Mouse (Mus musculus) liver, embryonic 14.5 days (tissue): Measurements from ENCODE around the gene Anapc10. TPM values are rescaled to one million over a fixed set of nuclear protein-coding genes. Genes with fewer than 3 reads are reported as not detected.
"Not testable (repeated sequence)": the region's sequence is repeated elsewhere in the genome, so short reads cannot be mapped to it uniquely, and the experiment has no call there.

ENCODE experiments used
- ATAC-seq: fragments of 200-750 bp; cut with Nextera tagmentation; 2 replicates; pipeline ENCODE4 v1.8.0; 2017; ENCODE audit warnings: moderate number of reproducible peaks, mild to moderate bottlenecking, moderate library complexity; ENCODE audit not compliant: insufficient read depth
- DNase-seq, 3 experiments: peaks; one replicate each; pipeline ENCODE4 v3.0.0-alpha.2; 2012 to 2013; ENCODE audit warnings: low read depth in 3 of 3, low spot score in 3 of 3
- H3K27ac ChIP-seq: fragments of 300-500 bp; sonication (generic); 2 replicates; pipeline ENCODE4 v1.5.1; 2014; ENCODE audit warnings: moderate library complexity, mild to moderate bottlenecking, control low read depth, inconsistent platforms
- H3K27me3 ChIP-seq: fragments of 300-500 bp; sonication (generic); 2 replicates; pipeline ENCODE4 v1.6.1; 2014; ENCODE audit warnings: mild to moderate bottlenecking, low read length, moderate library complexity; ENCODE audit not compliant: control insufficient read depth, insufficient read depth
- H3K36me3 ChIP-seq: fragments of 300-500 bp; sonication (generic); replicated peaks from 2 replicates; pipeline ENCODE4 v1.6.1; 2014; ENCODE audit warnings: low read depth; ENCODE audit not compliant: control insufficient read depth, insufficient read depth
- H3K4me1 ChIP-seq, 2 experiments: fragments of 200-500 bp in 1 of 2; fragments of 300-500 bp in 1 of 2; sonication (generic) in 1 of 2; replicated peaks; 2 replicates each; pipeline ENCODE4 v1.6.1; 2012 to 2014; ENCODE audit warnings: antibody characterized with exemption in 1 of 2, inconsistent platforms in 1 of 2, low read length in 1 of 2; ENCODE audit not compliant: control insufficient read depth in 2 of 2, insufficient read depth in 2 of 2
- H3K4me2 ChIP-seq: fragments of 300-500 bp; sonication (generic); 2 replicates; pipeline ENCODE4 v1.6.1; 2014; ENCODE audit warnings: low read depth, mild to moderate bottlenecking, control low read depth, moderate library complexity
- H3K4me3 ChIP-seq, 2 experiments: fragments of 200-500 bp in 1 of 2; fragments of 300-500 bp in 1 of 2; sonication (generic) in 1 of 2; 2 replicates each; pipeline ENCODE4 v1.5.1; 2012 to 2014; ENCODE audit warnings: low read depth in 2 of 2, low read length in 2 of 2, mild to moderate bottlenecking in 2 of 2, control low read depth in 1 of 2, inconsistent platforms in 1 of 2, moderate library complexity in 1 of 2; ENCODE audit not compliant: insufficient read depth in 1 of 2
- H3K9ac ChIP-seq: fragments of 300-500 bp; sonication (generic); replicated peaks from 2 replicates; pipeline ENCODE4 v1.6.1; 2014; ENCODE audit warnings: mild to moderate bottlenecking, control low read depth, moderate library complexity
- H3K9me3 ChIP-seq: fragments of 300-500 bp; sonication (generic); 2 replicates; pipeline ENCODE4 v1.6.1; 2016; ENCODE audit warnings: low read length, mixed read lengths; ENCODE audit not compliant: control insufficient read depth
- CTCF ChIP-seq: IDR thresholded peaks from 2 replicates; pipeline ENCODE4 v1.5.1; 2016; ENCODE audit warnings: antibody characterized with exemption, low read depth, control low read depth
- EP300 ChIP-seq: IDR thresholded peaks from 2 replicates; pipeline ENCODE4 v1.6.1; 2016; ENCODE audit warnings: antibody characterized with exemption, low read depth
- WGBS: fragments of 180-500 bp; shearing (Covaris S2); extraction: QIAGEN DNeasy Blood & Tissue Kit; methylation state at CpG from one replicate; pipeline ENCODE4 v1.1.7; 2014; ENCODE audit not compliant: insufficient replicate concordance; 5-methylcytosine and 5-hydroxymethylcytosine counted together
- polyA plus RNA-seq, 2 experiments: library from polyadenylated mRNA; depleted of rRNA in 1 of 2; stranded (reverse) in 1 of 2; unstranded in 1 of 2; fragments of >200 nt; fragmentation: Nextera tagmentation in 1 of 2; extraction: Ambion mirVana in 1 of 2; gene quantifications; 2 replicates each; pipeline versions ENCODE4 v1.2.1 to v1.2.3; 2012 to 2014

The Anapc10 gene
- 1.4 and 3.7 TPM in 2 replicates for polyA plus RNA-seq (2012; rRNA removed)
- polyA plus RNA-seq (2014; fragmentation: Nextera tagmentation; extraction: Ambion mirVana) = 16.7 and 19.7 TPM in 2 replicates

DNA sequence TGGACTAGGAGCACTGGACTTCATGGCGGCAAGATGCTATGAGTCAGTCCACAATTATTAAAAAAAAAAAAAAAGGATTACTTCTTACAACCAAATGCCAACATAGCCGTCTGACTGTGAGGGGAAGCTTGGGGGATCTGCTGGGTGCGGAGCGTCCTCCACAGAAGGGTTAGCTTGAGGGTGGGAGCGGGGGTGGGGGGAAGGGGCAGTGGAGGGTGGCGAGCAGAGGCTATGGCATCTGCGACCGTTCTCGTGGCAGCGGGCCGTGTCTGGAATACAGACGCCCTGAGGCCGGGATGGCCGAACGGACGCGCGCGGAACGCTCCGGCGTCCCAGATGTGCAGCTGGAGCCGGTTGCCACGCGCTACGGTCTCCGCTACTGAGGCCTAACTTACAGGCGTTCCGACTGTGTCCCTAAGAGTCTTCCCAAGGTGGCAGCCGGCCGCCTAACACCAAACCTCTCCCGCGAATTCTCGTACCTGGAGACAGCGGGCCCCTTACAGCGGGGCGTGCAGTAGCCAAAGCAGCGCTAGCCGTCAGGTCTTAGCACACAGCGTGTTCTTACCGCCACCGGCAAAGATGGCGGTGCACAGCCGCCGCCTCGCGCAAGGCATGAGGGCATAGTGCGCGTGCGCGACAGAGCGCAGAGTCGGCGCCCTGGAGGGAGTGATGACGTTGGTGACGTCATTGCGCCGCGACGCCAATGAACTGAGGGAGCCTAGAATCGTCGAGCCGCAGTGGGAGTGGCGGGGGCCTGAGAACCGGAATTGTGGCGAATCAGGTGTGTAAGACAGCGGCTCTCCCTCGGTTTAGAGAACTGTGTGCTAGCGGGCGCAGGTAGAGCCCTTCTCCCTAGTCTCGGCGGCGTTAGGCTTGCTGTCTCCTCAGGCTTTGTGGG lies at the start of gene Anapc10, which contains the start of gene Abce1:
Gene Anapc10, plus strand, starts transcription at position 757 of the 898 bp plus-strand sequence.
Gene Abce1, minus strand, starts transcription at position 677 of the 898 bp plus-strand sequence.
- DNase-seq (peak; percentile 97 to 98 (median 98)), ATAC-seq (peak; percentile 98)
- Histone ChIP-seq H3K36me3 (peaks cover 15% of the 10 kb centered on the region), H3K27me3 (no peaks in the 10 kb centered on the region), H3K27ac (peak within 1 kb of the TSS; percentile 78), H3K9ac (peak within 1 kb of the TSS; percentile 84), H3K9me3 (no peaks in the 10 kb centered on the region), H3K4me2 (peak within 1 kb of the TSS; percentile 88), H3K4me1 (peaks cover 2 to 7% of the 10 kb centered on the region in 2 experiments; a peak in 3 of 4 replicates), H3K4me3 (peak within 1 kb of the TSS; percentile 73 to 95)
- TF ChIP-seq CTCF (no peak; the same call in 1 of the 2 replicates), EP300 (no peak)
- WGBS = under 1% methylated on average over 73 of the region's 73 CpGs

DNA sequence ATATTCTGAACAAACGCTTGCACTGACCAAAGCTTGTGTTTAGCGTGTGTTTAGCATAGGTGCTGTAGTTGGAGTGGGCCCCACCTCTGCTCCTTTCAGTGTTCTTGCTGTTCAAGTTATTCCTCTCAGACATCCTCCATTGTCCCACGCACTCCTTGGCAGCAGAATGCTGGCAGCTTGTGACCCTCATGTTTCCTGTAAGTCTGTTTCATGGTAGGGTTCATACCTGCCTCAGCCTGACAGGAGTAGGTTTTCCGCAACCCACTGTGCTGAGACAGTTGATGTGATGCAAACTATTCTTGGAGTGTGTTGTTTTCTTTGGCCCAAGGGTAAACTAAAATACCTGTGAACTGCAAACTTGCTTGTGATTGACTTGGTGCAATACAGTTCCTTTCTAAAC lies 35.2 kb upstream of the Anapc10 start:
- H3K9ac ChIP-seq = no peak overlapping the region
- ATAC-seq (no peak), DNase-seq (no peak)
- no peak for TF ChIP-seq CTCF
- H3K27ac ChIP-seq = no peak overlapping the region
- H3K4me3 ChIP-seq = no peak overlapping the region
- H3K9me3 ChIP-seq = no peaks in the 10 kb centered on the region
- WGBS = 83% methylated on average over 4 of the region's 4 CpGs
- peaks cover 0 to 5% of the 10 kb centered on the region in 2 experiments; a peak in 2 of 4 replicates for H3K4me1 ChIP-seq
- no peak overlapping the region for H3K4me2 ChIP-seq
- peaks cover 30% of the 10 kb centered on the region for H3K36me3 ChIP-seq
- no peaks in the 10 kb centered on the region for H3K27me3 ChIP-seq

DNA sequence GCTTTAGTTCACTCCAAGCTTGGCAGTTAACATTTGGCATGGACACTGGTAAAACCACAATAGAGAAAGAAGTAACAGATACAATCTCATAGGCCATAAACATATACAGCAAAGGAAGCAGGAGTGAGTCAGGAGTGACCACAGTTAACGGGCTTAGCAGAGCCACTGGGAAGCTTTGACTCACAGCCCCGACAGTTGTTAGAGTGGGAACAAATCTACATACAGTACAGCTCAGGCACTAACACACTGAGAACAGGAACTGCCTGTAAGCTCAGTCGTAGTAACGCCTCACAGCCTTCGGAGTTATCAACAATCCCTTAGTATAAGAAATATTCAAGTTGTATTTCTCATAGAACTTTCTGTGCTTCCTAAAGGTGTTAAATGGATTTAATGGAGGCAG lies 32.6 kb upstream of the Anapc10 start:
- TF ChIP-seq CTCF (no peak), EP300 (no peak)
- Histone ChIP-seq H3K4me1 (peaks cover 0 to 5% of the 10 kb centered on the region in 2 experiments; a peak in 2 of 4 replicates), H3K27ac (no peak overlapping the region), H3K36me3 (peaks cover 19% of the 10 kb centered on the region), H3K9me3 (no peaks in the 10 kb centered on the region), H3K4me2 (no peak overlapping the region), H3K9ac (no peak overlapping the region), H3K27me3 (no peaks in the 10 kb centered on the region), H3K4me3 (no peak overlapping the region)
- WGBS = 16% methylated on average over 5 of the region's 5 CpGs
- DNase-seq (peak in 1 of 3 experiments; percentile 24), ATAC-seq (no peak)

DNA sequence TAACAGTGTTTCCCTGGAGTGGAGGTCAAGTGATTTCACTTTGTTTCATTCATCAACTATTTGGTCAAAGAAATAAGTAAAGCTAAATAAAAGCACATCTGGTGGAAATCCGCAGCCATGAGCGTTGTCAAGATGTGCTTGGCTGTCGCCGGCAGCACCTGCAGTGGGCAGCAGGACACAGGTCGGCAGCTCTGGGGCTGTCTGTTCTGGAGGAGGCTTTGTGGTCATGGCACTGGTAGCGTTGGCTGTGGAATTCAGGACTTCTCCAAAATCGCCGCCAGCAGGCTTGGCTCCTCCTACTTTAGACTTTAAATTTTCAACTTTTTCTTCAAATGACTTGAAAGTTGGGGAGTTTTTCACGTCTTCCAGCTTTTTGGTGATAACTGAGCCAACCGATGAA lies 31.5 kb upstream of the Anapc10 start:
- H3K9me3 ChIP-seq, H3K27me3 ChIP-seq, ATAC-seq, DNase-seq, H3K4me1 ChIP-seq, H3K27ac ChIP-seq: not testable (repeated sequence)
- Histone ChIP-seq H3K9ac (peak overlapping the region; percentile 63), H3K36me3 (peaks cover 19% of the 10 kb centered on the region), H3K4me3 (peak overlapping the region; percentile 64 to 76), H3K4me2 (peak overlapping the region; percentile 79)
- 23% methylated on average over 10 of the region's 10 CpGs for WGBS

DNA sequence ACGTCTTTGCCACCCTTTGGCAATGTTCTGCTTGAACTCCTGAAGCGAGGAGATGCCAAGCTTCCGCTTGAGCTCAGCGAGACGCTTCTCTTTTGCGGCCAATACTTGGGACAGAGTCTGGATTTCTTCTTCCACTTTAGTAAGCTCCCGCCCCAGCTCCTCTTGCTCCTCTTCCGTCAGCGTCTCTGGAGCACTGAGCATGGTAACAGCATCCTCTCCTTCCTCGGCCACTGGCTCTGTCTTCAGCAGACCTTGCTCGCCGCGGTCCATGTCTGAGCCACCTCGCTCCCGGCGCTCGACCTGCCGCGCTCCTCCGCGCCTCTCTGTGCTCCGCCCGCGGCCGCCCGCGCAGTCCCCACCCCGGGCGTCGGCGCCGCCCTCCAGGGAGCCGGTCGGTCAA lies 31.1 kb upstream of the Anapc10 start:
- DNase-seq (no peak), ATAC-seq (peak; percentile 81)
- TF ChIP-seq EP300 (no peak), CTCF (no peak)
- Histone ChIP-seq H3K9ac (peak overlapping the region; percentile 63), H3K36me3 (peaks cover 23% of the 10 kb centered on the region), H3K4me3 (peak overlapping the region; percentile 64 to 76), H3K27ac (no peak overlapping the region), H3K9me3 (no peaks in the 10 kb centered on the region), H3K4me1 (peaks cover 0 to 5% of the 10 kb centered on the region in 2 experiments; a peak in 2 of 4 replicates), H3K27me3 (no peaks in the 10 kb centered on the region), H3K4me2 (peak overlapping the region; percentile 79)
- WGBS = 3% methylated on average over 34 of the region's 34 CpGs
